Mouse (Mus musculus): ENCODE results near the gene Vldlr.

GRCm38 (mm10) chr19:27180351-27181122, 35.7 kb upstream of the Vldlr start:
- TF ChIP-seq GATA1 (IDR thresholded peaks at IDR 0.05; ENCODE audit: borderline replicate concordance, low read length) = no peak
- no peak for TF ChIP-seq CTCF (IDR thresholded peaks at IDR 0.05; ENCODE audit: low read depth, low read length)
- TF ChIP-seq POLR2AphosphoS5 (IDR thresholded peaks at IDR 0.05; ENCODE audit: insufficient replicate concordance, low read depth, low read length) = no peak
- TF ChIP-seq TAL1 (conservative IDR thresholded peaks at IDR 0.05; ENCODE audit: low read depth, low read length) = no peak

Measured in G1E (cell line).